In the genomic region with DNA sequence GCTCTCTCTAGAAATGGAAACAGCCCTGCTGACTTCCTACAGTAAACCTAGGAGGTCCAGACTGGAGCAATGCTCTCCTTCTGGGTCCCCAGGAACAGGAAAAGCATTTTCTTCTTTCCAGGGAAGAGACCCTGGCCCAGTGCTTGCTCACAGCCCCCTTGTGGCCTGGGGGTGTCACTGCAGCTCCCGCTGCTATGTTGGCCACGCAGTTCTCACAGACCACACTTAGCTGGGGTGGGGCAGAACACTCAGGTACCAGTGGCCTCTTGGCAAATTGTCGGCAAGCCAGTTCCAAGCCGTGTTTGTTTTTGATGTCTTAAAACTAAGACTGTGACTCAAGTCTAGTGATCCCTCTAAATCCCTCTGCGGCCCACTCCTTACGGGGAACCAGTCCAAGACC, we compare ENCODE assay signal across 8 mouse cellular contexts. TPM values are rescaled to one million over a fixed set of nuclear protein-coding genes. Genes with fewer than 3 reads are reported as not detected.
DNase-seq lines count a peak whose midpoint lies in the region; ATAC-seq and TF ChIP-seq lines count a peak whose summit lies in the region.

No protein-coding gene starts in this region.

- peaks cover 12% of the 10 kb centered on the region; the same call in 1 of the 2 replicates for H3K4me1 ChIP-seq in forebrain, embryonic 11.5 days (replicated peaks; ENCODE audit: control insufficient read depth, insufficient read depth, low read length)
- H3K4me1 ChIP-seq in heart, embryonic 16.5 days (ENCODE audit: control insufficient read depth, insufficient read depth, low read length) = peaks cover 19% of the 10 kb centered on the region
- H3K4me1 ChIP-seq in liver, postnatal 0 days (ENCODE audit: insufficient read depth) = peaks cover 21% of the 10 kb centered on the region
- H3K4me1 ChIP-seq in neural tube, embryonic 13.5 days (replicated peaks) = peaks cover 59% of the 10 kb centered on the region

- no peak for TF ChIP-seq POLR2A in brain, embryonic 14.5 days (IDR thresholded peaks at IDR 0.05; ENCODE audit: borderline replicate concordance, extremely low read depth, insufficient read depth, insufficient read length, poor library complexity, severe bottlenecking)

- DNase-seq in CD8-positive naive resting alpha-beta T cell, adult 2 months (ENCODE audit: low read depth in 2 of 2, low spot score in 2 of 2) = peak; percentile 47 to 58
- DNase-seq in brain, embryonic 14.5 days (ENCODE audit: low read depth) = peak; percentile 76
- DNase-seq in forebrain, embryonic 11.5 days (ENCODE audit: low spot score) = peak; percentile 86
- peak; percentile 73 for DNase-seq in kidney, postnatal 25 days
- peak; percentile 71 for DNase-seq in liver, postnatal 0 days
- DNase-seq in testis, postnatal 14 days (ENCODE audit: low spot score) = peak; percentile 59

- peak; percentile 96 for TF ChIP-seq CTCF in brain, embryonic 14.5 days (IDR thresholded peaks at IDR 0.05; ENCODE audit: borderline replicate concordance, extremely low read depth, insufficient read depth, insufficient read length)
- peak; percentile 91 for TF ChIP-seq CTCF in liver, postnatal 0 days (IDR thresholded peaks at IDR 0.05; ENCODE audit: low read depth)

- 39% methylated on average over 6 of the region's 6 CpGs for WGBS in forebrain, embryonic 11.5 days
- WGBS in heart, embryonic 16.5 days = 25% methylated on average over 6 of the region's 6 CpGs
- WGBS in liver, postnatal 0 days (ENCODE audit: insufficient replicate concordance) = 28% methylated on average over 6 of the region's 6 CpGs
- 29% methylated on average over 6 of the region's 6 CpGs for WGBS in neural tube, embryonic 13.5 days

- no peaks in the 10 kb centered on the region for H3K36me3 ChIP-seq in forebrain, embryonic 11.5 days (ENCODE audit: control insufficient read depth, insufficient read depth, low read length)
- H3K36me3 ChIP-seq in heart, embryonic 16.5 days (ENCODE audit: control insufficient read depth, insufficient read depth) = no peaks in the 10 kb centered on the region
- 0 out of 2 replicates have a peak, but pooled peaks cover 3% of the 10 kb centered on the region for H3K36me3 ChIP-seq in liver, postnatal 0 days (replicated peaks; ENCODE audit: insufficient read depth, low read length)
- H3K36me3 ChIP-seq in neural tube, embryonic 13.5 days = 0 out of 2 replicates have a peak, but pooled peaks cover 4% of the 10 kb centered on the region

- no peak for TF ChIP-seq EP300 in liver, postnatal 0 days (IDR thresholded peaks at IDR 0.05; ENCODE audit: low read depth)

- no peak overlapping the region for H3K4me2 ChIP-seq in forebrain, embryonic 11.5 days (ENCODE audit: low read depth, low read length, severe bottlenecking)
- peak overlapping the region; percentile 100 for H3K4me2 ChIP-seq in heart, embryonic 16.5 days (ENCODE audit: low read depth, low read length)
- H3K4me2 ChIP-seq in liver, postnatal 0 days (ENCODE audit: low read depth, low read length) = peak overlapping the region; percentile 94
- peak overlapping the region; percentile 84 for H3K4me2 ChIP-seq in neural tube, embryonic 13.5 days

- H3K4me3 ChIP-seq in forebrain, embryonic 11.5 days (ENCODE audit: low read depth, low read length) = no peak overlapping the region; the same call in 1 of the 2 replicates
- H3K4me3 ChIP-seq in heart, embryonic 16.5 days (ENCODE audit: low read length) = peak overlapping the region; percentile 76
- peak overlapping the region; percentile 66 for H3K4me3 ChIP-seq in liver, postnatal 0 days (ENCODE audit: low read depth, low read length)
- H3K4me3 ChIP-seq in neural tube, embryonic 13.5 days = peak overlapping the region; percentile 61

- H3K27ac ChIP-seq in forebrain, embryonic 11.5 days (ENCODE audit: low read depth, low read length) = no peak overlapping the region
- no peak overlapping the region for H3K27ac ChIP-seq in heart, embryonic 16.5 days (ENCODE audit: low read length)
- H3K27ac ChIP-seq in liver, postnatal 0 days (ENCODE audit: low read depth) = no peak overlapping the region
- no peak overlapping the region for H3K27ac ChIP-seq in neural tube, embryonic 13.5 days (replicated peaks)

- H3K9me3 ChIP-seq in forebrain, embryonic 11.5 days (ENCODE audit: control insufficient read depth, low read length) = no peaks in the 10 kb centered on the region
- H3K9me3 ChIP-seq in heart, embryonic 16.5 days (replicated peaks; ENCODE audit: control insufficient read depth, low read length) = no peaks in the 10 kb centered on the region
- H3K9me3 ChIP-seq in liver, postnatal 0 days (ENCODE audit: low read length) = no peaks in the 10 kb centered on the region
- H3K9me3 ChIP-seq in neural tube, embryonic 13.5 days = no peaks in the 10 kb centered on the region

- no peak overlapping the region for H3K9ac ChIP-seq in forebrain, embryonic 11.5 days (ENCODE audit: low read length)
- H3K9ac ChIP-seq in heart, embryonic 16.5 days (ENCODE audit: low read length) = peak overlapping the region; percentile 91
- H3K9ac ChIP-seq in liver, postnatal 0 days (replicated peaks) = peak overlapping the region; percentile 73
- peak overlapping the region; percentile 80 for H3K9ac ChIP-seq in neural tube, embryonic 13.5 days

- H3K27me3 ChIP-seq in forebrain, embryonic 11.5 days (ENCODE audit: control insufficient read depth, insufficient read depth, low read length) = peaks cover 17% of the 10 kb centered on the region
- H3K27me3 ChIP-seq in heart, embryonic 16.5 days (ENCODE audit: control insufficient read depth, insufficient read depth, low read length) = peaks cover 2% of the 10 kb centered on the region; the same call in 1 of the 2 replicates
- peaks cover 35% of the 10 kb centered on the region for H3K27me3 ChIP-seq in liver, postnatal 0 days (ENCODE audit: insufficient read depth, low read length)
- peaks cover 12% of the 10 kb centered on the region; the same call in 1 of the 2 replicates for H3K27me3 ChIP-seq in neural tube, embryonic 13.5 days

- ATAC-seq in forebrain, embryonic 11.5 days (replicated peaks; ENCODE audit: low FRiP score) = no peak
- ATAC-seq in heart, embryonic 16.5 days (replicated peaks; ENCODE audit: extremely low read depth, insufficient read depth, low FRiP score) = no peak
- ATAC-seq in liver, postnatal 0 days = no peak
- no peak for ATAC-seq in neural tube, embryonic 13.5 days (ENCODE audit: low read depth)

RNA-seq across cellular contexts. Expression of a gene that starts 2.2 kb away (rescaled TPM):
- polyA plus RNA-seq in brain, embryonic 14.5 days (2012; rRNA removed) = 5.0 and 10.7 TPM in 2 replicates
- 5.2 and 5.3 TPM in 2 replicates for polyA plus RNA-seq in forebrain, embryonic 11.5 days (2014; fragmentation: Nextera tagmentation; extraction: Ambion mirVana)
- 4.4 and 5.1 TPM in 2 replicates for polyA plus RNA-seq in heart, embryonic 16.5 days (2015; fragmentation: Nextera tagmentation; extraction: Ambion mirVana)
- 1.5 and 1.7 TPM in 2 replicates for polyA plus RNA-seq in liver, postnatal 0 days (2015; fragmentation: Nextera tagmentation; extraction: Ambion mirVana)
- 5.3 and 5.7 TPM in 2 replicates for polyA plus RNA-seq in neural tube, embryonic 13.5 days (2015; fragmentation: Nextera tagmentation; extraction: Ambion mirVana)
